Mouse (Mus musculus): ENCODE data around the gene Dmpk. TPM values are rescaled to one million over a fixed set of nuclear protein-coding genes. Genes with fewer than 3 reads are reported as not detected.
"Not testable (repeated sequence)": the region's sequence is repeated elsewhere in the genome, so short reads cannot be mapped to it uniquely, and the experiment has no call there.

The Dmpk gene
- polyA plus RNA-seq, 1 experiment from 2014 or later, result 13.9 TPM

DNA sequence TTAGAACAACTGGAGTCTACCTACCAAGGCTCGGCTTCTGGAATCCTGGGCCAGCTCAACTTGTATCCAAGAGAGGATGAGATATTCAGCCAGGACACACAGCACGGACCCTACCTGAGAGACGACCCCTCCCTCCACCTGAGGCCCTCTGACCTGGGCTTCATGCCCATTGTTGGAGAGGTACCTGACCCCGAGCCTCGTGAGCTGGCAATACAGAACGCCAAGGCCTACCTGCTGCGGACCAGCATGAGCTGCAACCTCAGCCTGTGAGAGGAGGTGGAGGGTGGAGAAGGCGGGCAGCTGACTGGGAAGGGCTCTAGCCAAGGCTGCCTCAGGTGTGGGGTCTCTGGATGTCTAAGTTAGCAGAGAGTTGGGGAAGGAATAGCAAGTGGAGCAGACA lies 28.5 kb upstream of the Dmpk start:
- ATAC-seq (replicated peaks), result no peak
- H3K4me1 ChIP-seq, result peaks cover 10% of the 10 kb centered on the region; the same call in 1 of the 2 replicates
- no peak overlapping the region for H3K4me2 ChIP-seq

DNA sequence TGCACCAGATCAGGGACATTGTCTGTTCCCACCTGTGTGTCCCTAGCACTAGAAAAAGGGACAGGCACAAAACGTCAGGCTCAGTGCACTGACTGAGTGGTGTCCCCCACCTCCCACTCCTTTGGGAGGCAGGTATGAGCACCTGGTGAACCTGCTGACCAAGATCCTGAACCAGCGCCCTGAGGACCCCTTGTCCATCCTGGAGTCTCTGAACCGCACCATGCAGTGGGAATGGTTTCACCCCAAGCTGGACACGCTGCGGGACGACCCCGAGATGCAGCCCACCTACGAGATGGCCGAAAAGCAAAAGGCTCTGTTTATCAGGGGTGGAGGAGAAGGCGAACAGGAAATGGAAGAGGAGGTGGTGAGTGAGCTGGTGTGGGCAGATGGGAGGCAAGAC lies 26.2 kb upstream of the Dmpk start:
- WGBS, result 89% methylated on average over 10 of the region's 10 CpGs
- no peaks in the 10 kb centered on the region for H3K27me3 ChIP-seq (replicated peaks)
- no peak overlapping the region for H3K9ac ChIP-seq
- no peak overlapping the region for H3K27ac ChIP-seq
- H3K9me3 ChIP-seq, result no peaks in the 10 kb centered on the region
- peaks cover 10% of the 10 kb centered on the region; the same call in 1 of the 2 replicates for H3K4me1 ChIP-seq
- no peak overlapping the region for H3K4me2 ChIP-seq
- H3K4me3 ChIP-seq, result no peak overlapping the region
- no peaks in the 10 kb centered on the region for H3K36me3 ChIP-seq (replicated peaks)
- ATAC-seq (replicated peaks), result no peak

More for the DNA sequence above, 28.5 kb upstream of the Dmpk start:
- Histone ChIP-seq H3K36me3 (replicated peaks) (peaks cover 5% of the 10 kb centered on the region), H3K27me3 (replicated peaks) (no peaks in the 10 kb centered on the region), H3K4me3 (no peak overlapping the region), H3K27ac (no peak overlapping the region), H3K9me3 (no peaks in the 10 kb centered on the region), H3K9ac (no peak overlapping the region)
- 93% methylated on average over 8 of the region's 8 CpGs for WGBS

DNA sequence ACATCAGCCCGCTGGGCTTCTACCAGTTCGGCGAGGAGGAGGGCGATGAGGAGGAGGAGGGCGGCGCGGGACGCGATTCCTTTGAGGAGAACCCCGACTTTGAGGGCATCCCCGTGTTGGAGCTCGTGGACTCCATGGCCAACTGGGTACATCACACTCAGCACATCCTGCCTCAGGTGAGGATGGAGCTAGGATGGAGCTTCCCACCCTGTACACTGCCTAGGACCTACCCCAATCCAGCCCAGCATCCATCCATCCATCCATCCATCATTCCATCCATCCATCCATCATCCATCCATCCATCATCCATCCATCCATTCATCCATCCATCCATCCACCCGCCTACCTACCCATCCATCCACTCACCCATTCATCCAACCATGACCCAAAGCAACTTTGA lies 17.8 kb upstream of the Dmpk start:
- peaks cover 28% of the 10 kb centered on the region for H3K27me3 ChIP-seq (replicated peaks)
- no peak overlapping the region for H3K9ac ChIP-seq
- 44% methylated on average over 13 of the region's 13 CpGs for WGBS
- peak overlapping the region; percentile 32 for H3K4me2 ChIP-seq
- H3K9me3 ChIP-seq, result no peaks in the 10 kb centered on the region
- H3K4me3 ChIP-seq, result peak overlapping the region; percentile 8; the same call in 1 of the 2 replicates
- no peaks in the 10 kb centered on the region for H3K4me1 ChIP-seq
- ATAC-seq (replicated peaks), result no peak
- no peak overlapping the region for H3K27ac ChIP-seq
- H3K36me3 ChIP-seq (replicated peaks), result no peaks in the 10 kb centered on the region

DNA sequence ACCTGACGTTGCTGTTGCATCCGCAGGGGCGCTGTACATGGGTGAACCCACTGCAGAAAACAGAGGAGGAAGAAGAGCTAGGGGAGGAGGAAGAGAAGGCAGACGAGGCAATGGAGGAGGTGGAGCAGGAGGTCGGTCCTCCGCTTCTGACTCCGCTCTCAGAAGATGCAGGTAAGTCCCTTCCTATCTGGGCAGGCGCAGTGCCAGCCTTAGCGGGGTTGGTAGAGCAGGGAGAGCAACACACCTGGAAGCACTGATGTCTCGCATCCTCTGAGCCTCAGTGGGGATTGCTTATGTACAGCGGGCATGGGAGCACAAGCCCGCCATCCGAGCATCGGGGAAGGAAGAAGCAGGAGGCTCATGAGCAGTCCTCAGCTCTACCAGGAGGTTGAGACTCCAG lies 16.6 kb upstream of the Dmpk start:
- Histone ChIP-seq H3K4me1 (no peaks in the 10 kb centered on the region), H3K9ac (no peak overlapping the region), H3K27ac (no peak overlapping the region), H3K4me2 (no peak overlapping the region), H3K4me3 (no peak overlapping the region), H3K27me3 (replicated peaks) (peaks cover 28% of the 10 kb centered on the region), H3K36me3 (replicated peaks) (no peaks in the 10 kb centered on the region), H3K9me3 (no peaks in the 10 kb centered on the region)
- no peak for ATAC-seq (replicated peaks)
- WGBS, result 49% methylated on average over 14 of the region's 14 CpGs

DNA sequence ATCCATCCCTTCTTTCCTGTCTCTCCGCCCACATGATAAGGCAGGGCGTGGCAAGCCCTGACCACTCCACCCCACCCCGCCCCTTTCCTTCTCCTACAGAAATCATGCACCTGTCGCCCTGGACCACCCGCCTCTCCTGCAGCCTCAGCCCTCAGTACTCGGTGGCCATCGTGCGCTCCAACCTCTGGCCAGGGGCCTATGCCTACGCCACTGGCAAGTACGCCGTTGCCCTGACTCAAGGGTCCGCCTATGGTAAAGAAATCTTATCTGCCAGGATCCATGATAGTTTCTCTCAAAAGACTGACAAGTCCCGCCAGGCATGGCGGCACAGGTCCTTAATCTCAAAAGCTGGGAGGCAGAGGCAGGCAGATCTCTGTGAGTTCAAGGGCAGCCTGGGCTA lies 15.7 kb upstream of the Dmpk start:
- no peak overlapping the region for H3K4me2 ChIP-seq
- H3K27me3 ChIP-seq (replicated peaks), result peaks cover 28% of the 10 kb centered on the region
- 64% methylated on average over 14 of the region's 14 CpGs for WGBS
- H3K4me3 ChIP-seq, result no peak overlapping the region
- no peaks in the 10 kb centered on the region for H3K36me3 ChIP-seq (replicated peaks)
- no peak for ATAC-seq (replicated peaks)
- H3K4me1 ChIP-seq, result no peaks in the 10 kb centered on the region
- no peak overlapping the region for H3K27ac ChIP-seq
- H3K9me3 ChIP-seq, result no peaks in the 10 kb centered on the region
- no peak overlapping the region for H3K9ac ChIP-seq

DNA sequence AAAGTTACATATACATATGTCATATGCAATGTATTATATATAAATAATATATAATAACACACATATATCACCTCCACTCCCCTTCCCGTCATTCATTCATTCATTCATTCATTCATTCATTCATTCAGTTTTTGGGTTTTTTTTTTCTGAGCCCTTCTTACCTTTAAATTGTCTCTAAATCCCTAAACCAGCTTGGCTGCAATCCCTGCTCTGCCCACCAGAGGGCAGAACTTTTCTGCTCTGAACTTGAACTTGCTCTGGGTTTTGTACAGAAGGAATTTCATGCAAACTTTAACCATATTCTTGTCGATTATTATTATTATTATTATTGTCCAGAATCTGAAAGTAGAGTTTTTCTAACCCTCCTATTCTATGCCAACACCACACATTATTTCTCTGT lies 14.9 kb upstream of the Dmpk start:
- peaks cover 28% of the 10 kb centered on the region for H3K27me3 ChIP-seq (replicated peaks)
- 4% methylated on average over 2 of the region's 2 CpGs for WGBS
- no peaks in the 10 kb centered on the region for H3K4me1 ChIP-seq
- H3K4me3 ChIP-seq, result no peak overlapping the region
- H3K27ac ChIP-seq, result no peak overlapping the region
- no peak overlapping the region for H3K4me2 ChIP-seq
- H3K36me3 ChIP-seq (replicated peaks), result no peaks in the 10 kb centered on the region
- H3K9ac ChIP-seq, result no peak overlapping the region
- no peak for ATAC-seq (replicated peaks)
- no peaks in the 10 kb centered on the region for H3K9me3 ChIP-seq

DNA sequence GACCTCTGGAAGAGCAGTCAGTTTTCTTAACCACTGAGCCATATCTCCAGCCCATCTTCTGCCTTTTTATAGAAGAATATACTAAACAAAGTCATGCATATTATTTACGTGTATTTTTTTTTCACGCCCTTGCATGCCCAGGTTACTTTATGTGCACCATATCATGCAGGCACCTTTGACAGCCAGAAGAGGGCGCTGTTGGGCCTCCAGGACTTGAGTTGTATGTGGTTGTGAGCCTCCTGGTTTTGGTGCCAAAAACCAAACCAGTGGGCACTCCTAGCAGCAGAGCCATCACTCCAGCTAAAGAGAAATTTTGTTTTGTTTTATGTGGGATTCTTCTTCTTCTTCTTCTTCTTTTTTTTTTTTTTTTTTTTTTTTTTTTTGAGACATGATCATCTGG lies 14.1 kb upstream of the Dmpk start:
- H3K4me3 ChIP-seq, result no peak overlapping the region
- no peak overlapping the region for H3K4me2 ChIP-seq
- no peak overlapping the region for H3K27ac ChIP-seq
- H3K9ac ChIP-seq, result no peak overlapping the region
- 49% methylated on average over 3 of the region's 3 CpGs for WGBS
- H3K36me3 ChIP-seq (replicated peaks), result no peaks in the 10 kb centered on the region
- H3K27me3 ChIP-seq (replicated peaks), result peaks cover 27% of the 10 kb centered on the region
- H3K9me3 ChIP-seq, result no peaks in the 10 kb centered on the region
- no peak for ATAC-seq (replicated peaks)
- no peaks in the 10 kb centered on the region for H3K4me1 ChIP-seq

DNA sequence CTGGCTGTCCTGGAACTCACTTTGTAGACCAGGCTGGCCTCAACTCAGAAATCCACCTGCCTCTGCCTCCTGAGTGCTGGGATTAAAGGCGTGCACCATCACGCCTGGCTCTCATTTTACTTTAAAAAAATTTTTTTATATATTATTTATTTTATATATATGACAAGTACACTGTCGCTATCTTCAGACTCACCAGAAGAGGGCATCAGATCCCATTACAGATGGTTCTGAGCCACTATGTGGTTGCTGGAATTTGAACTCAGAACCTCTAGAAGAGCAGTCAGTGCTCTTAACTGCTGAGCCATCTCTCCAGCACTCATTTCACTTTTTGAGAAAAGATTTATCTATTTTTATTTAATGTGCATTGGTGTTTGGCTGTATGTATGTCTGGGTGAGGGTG lies 12.6 kb upstream of the Dmpk start:
- not testable (repeated sequence) for ATAC-seq (replicated peaks); H3K27ac ChIP-seq; H3K4me1 ChIP-seq; H3K36me3 ChIP-seq (replicated peaks); H3K9me3 ChIP-seq; H3K9ac ChIP-seq; H3K4me2 ChIP-seq; H3K4me3 ChIP-seq
- WGBS, result 44% methylated on average over 3 of the region's 3 CpGs
- peaks cover 12% of the 10 kb centered on the region for H3K27me3 ChIP-seq (replicated peaks)

DNA sequence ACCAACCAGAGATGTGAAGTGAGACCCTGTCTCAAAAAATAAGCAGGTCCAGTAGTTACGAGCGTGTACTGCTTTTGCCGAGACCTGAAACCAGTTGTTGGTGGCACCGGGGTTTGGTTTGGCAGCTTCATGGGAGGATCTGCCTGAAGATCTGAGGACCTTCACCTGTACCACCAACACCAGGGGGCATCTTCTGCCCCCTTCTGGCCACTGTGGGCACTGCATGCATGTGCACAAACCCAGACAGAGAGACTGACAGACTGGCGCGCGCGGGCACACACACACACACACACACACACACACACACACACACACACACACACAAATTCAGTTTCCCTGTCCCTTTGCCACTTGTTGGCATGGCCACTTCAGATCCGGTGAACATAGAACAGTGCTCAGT lies 10.1 kb upstream of the Dmpk start:
- Histone ChIP-seq H3K27me3 (replicated peaks) (no peaks in the 10 kb centered on the region), H3K36me3 (replicated peaks) (peaks cover 6% of the 10 kb centered on the region), H3K9me3 (no peaks in the 10 kb centered on the region), H3K4me1 (peaks cover 23% of the 10 kb centered on the region), H3K9ac (no peak overlapping the region), H3K4me3 (no peak overlapping the region), H3K4me2 (no peak overlapping the region), H3K27ac (no peak overlapping the region)
- no peak for ATAC-seq (replicated peaks)
- WGBS, result 80% methylated on average over 9 of the region's 9 CpGs

DNA sequence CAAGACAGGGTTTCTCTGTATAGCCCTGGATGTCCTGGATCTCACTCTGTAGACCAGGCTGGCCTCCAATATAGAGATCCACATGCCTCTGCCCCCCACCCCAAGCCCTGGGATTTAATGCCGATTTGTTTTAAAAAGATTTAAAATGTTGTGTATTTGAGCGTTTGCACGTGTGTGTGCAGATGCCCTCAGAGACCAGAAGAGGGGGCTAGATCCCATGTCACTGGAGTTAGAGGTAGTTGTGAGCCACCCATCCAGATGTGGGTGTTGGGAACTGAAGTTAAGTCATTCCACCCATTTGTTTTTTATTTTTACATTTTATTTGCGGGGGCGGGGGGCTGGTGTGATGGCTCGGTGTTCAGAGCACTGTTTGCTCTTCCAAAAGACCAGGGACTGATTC lies 9.2 kb upstream of the Dmpk start:
- Histone ChIP-seq H3K27ac (no peak overlapping the region), H3K36me3 (replicated peaks) (peaks cover 13% of the 10 kb centered on the region), H3K4me1 (peaks cover 23% of the 10 kb centered on the region), H3K4me2 (no peak overlapping the region), H3K4me3 (no peak overlapping the region), H3K27me3 (replicated peaks) (no peaks in the 10 kb centered on the region), H3K9me3 (no peaks in the 10 kb centered on the region), H3K9ac (no peak overlapping the region)
- 92% methylated on average over 6 of the region's 6 CpGs for WGBS
- ATAC-seq (replicated peaks), result no peak

DNA sequence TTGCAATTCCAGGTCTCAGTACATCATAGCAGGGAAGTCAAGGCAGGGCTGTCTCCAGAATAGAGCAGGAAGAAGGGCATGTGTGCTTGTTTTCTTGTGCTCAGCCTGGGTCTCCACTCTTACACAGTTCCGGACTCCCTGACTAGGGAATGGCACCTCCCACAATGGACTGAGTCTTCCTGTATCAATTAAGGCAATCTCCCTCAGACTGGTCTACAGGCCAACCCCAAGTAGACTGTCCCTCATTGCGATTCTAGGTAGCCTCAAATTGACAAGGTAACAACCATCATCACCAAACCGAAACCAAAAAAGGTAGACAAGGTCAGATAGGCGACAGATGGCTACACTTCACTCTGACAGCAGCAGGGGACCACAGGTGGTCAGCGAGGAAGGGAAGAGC lies 8.4 kb upstream of the Dmpk start:
- Histone ChIP-seq H3K4me1 (peaks cover 23% of the 10 kb centered on the region), H3K27me3 (replicated peaks) (no peaks in the 10 kb centered on the region), H3K9me3 (no peaks in the 10 kb centered on the region), H3K4me3 (peak overlapping the region; percentile 93), H3K9ac (peak overlapping the region; percentile 34), H3K36me3 (replicated peaks) (peaks cover 17% of the 10 kb centered on the region), H3K4me2 (peak overlapping the region; percentile 65), H3K27ac (peak overlapping the region; percentile 79)
- 56% methylated on average over 5 of the region's 5 CpGs for WGBS
- ATAC-seq (replicated peaks), result peak; percentile 16

DNA sequence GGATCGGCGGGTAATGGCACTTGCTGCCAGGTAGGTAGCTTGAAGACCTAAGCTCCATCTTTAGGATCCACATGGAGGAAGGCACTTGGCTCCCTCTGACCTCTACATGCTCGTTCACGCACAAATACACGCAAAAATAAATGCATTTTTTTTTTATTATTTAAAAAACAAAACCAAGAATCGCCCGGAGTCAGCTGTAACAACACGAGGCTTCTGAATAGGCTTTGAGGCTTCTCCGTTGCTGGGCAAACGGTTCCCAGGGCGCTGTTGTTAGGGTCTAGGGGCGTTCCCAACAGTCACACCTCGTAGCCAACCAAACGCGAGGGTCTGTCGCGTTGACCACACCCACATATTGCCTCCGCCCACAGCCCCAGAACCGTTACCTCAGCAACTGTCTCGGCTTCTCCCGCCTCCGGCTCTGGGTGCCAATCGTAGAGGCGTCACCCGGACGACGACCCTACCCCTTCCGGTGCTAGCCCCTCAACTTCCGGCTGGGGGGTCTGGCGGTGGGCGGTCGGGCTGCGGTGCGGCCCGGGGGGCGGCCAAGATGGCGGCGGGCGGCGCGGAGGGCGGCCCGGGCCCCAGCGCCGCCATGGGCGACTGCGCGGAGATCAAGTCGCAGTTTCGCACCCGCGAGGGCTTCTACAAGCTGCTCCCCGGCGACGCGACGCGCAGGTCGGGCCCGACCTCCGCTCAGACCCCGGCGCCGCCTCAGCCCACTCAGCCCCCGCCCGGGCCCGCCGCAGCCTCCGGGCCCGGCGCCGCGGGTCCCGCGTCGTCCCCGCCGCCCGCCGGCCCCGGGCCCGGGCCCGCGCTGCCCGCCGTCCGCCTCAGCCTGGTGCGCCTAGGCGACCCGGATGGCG lies 7.7 kb upstream of the Dmpk start, which contains the start of gene Dmwd:
Gene Dmwd (plus strand): TSS at position 505 of the 863 bp plus-strand sequence.
- Histone ChIP-seq H3K4me3 (peak within 1 kb of the TSS; percentile 93), H3K4me2 (peak within 1 kb of the TSS; percentile 65), H3K36me3 (replicated peaks) (peaks cover 22% of the 10 kb centered on the region), H3K9ac (peak within 1 kb of the TSS; percentile 97), H3K9me3 (no peaks in the 10 kb centered on the region), H3K27me3 (replicated peaks) (no peaks in the 10 kb centered on the region), H3K27ac (peak within 1 kb of the TSS; percentile 79), H3K4me1 (peaks cover 23% of the 10 kb centered on the region)
- under 1% methylated on average over 80 of the region's 91 CpGs for WGBS
- ATAC-seq (replicated peaks), result peak; percentile 98

DNA sequence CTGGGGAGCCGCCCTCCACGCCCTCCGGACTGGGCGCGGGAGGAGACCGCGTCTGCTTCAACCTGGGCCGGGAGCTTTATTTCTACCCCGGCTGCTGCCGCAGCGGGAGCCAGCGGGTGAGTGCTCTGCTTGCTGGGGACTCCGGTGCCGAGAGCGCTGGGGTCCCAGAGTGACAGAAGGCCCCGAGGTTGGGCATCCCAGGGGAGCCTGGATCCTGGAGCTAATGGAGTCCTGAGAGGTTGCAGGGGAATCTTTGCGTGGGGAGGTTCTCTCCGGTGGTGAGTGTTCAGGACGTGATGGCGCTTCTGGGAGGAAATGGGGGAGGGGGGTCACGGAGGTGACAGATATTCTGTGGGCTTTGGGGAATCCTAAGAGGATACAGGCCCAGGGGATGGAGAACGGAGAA lies 7.1 kb upstream of the Dmpk start:
- WGBS, result 1% methylated on average over 22 of the region's 22 CpGs

More for the DNA sequence above, 7.1 kb upstream of the Dmpk start:
- Histone ChIP-seq H3K4me1 (peaks cover 23% of the 10 kb centered on the region), H3K36me3 (replicated peaks) (peaks cover 26% of the 10 kb centered on the region), H3K9me3 (no peaks in the 10 kb centered on the region), H3K27me3 (replicated peaks) (no peaks in the 10 kb centered on the region), H3K9ac (peak overlapping the region; percentile 97), H3K27ac (peak overlapping the region; percentile 79), H3K4me3 (peak overlapping the region; percentile 93), H3K4me2 (peak overlapping the region; percentile 65)
- ATAC-seq (replicated peaks), result peak; percentile 13
